Mouse (Mus musculus): Measurements from ENCODE around the gene Zfp354a. TPM values are rescaled to one million over a fixed set of nuclear protein-coding genes. Genes with fewer than 3 reads are reported as not detected.

The Zfp354a gene
- polyA plus RNA-seq, 1 experiment from 2014 or later: 15.1 TPM

DNA sequence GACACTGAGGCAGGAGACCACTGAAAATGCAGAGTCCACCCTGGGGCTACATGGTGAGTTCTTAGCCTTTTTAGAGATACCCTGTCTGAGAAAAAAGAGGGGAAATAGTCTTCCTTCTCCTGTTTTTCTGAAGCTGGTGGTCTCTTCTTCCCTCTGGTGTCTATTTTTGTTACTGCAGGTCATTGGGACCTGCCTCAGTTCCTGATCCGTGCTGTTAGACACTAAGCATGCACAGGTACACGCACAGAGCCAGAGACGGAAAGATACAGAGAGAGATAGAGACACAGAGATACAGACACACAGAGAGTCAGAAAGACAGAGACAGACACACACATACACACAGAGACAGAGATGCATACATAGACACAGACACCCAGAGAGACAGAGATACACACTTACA, 5.8 kb upstream of the Zfp354a start:
- H3K27me3 ChIP-seq (replicated peaks): no peaks in the 10 kb centered on the region
- H3K4me1 ChIP-seq: no peaks in the 10 kb centered on the region
- no peak overlapping the region for H3K27ac ChIP-seq
- H3K4me3 ChIP-seq: no peak overlapping the region
- no peak for ATAC-seq (replicated peaks)
- H3K4me2 ChIP-seq: no peak overlapping the region
- WGBS: 65% methylated on average over 3 of the region's 3 CpGs
- H3K9ac ChIP-seq: no peak overlapping the region
- no peaks in the 10 kb centered on the region for H3K36me3 ChIP-seq (replicated peaks)
- no peaks in the 10 kb centered on the region for H3K9me3 ChIP-seq

DNA sequence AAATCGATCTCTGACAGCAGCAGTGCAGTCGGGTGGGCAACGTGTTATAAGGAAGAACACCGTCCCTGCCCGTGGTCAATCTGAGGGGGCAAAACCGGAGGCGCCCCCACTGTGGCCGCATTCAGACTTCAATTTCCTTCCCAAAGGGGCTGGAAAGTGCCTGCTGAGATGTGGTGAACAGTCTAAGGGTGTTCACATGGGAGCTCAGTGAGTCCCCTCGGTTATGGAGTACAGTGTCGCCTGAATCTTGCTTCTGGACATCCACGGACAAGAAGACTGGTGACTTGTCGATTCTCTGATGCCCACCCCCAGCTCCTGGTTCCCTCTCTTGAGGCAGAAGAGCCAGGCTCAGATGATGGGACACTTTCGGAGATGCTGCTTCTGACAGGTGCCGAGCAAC, 583 bp downstream of the Zfp354a start:
- Histone ChIP-seq H3K4me2 (peak overlapping the region; percentile 77), H3K36me3 (replicated peaks) (peaks cover 8% of the 10 kb centered on the region; the same call in 1 of the 2 replicates), H3K4me1 (peaks cover 11% of the 10 kb centered on the region), H3K9ac (peak overlapping the region; percentile 90), H3K27ac (peak overlapping the region; percentile 80; the same call in 1 of the 2 replicates), H3K9me3 (no peaks in the 10 kb centered on the region), H3K27me3 (replicated peaks) (no peaks in the 10 kb centered on the region), H3K4me3 (peak overlapping the region; percentile 85)
- no peak for ATAC-seq (replicated peaks)
- WGBS: 13% methylated on average over 14 of the region's 14 CpGs

DNA sequence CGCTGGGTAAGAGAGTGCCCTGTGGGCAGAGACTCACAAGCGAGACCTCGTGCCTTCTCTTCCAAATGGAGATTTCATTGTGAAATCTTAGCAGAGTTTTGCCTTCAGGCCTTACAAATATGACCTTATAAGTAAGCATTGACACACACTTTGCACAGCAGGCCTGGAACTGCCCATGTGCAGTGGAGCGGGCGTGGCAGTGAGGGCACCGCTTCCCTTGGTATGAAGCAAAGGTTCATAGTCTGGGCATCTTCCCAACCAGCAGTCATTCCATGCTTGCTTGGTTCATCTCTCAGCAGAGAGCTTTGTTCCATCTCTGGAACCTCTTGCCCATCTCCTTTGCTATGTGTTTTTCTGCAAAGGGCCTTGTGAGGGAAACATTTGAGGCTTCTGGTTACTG, 1.9 kb downstream of the Zfp354a start:
- H3K4me2 ChIP-seq: no peak overlapping the region
- H3K4me1 ChIP-seq: peaks cover 11% of the 10 kb centered on the region
- H3K4me3 ChIP-seq: no peak overlapping the region
- H3K36me3 ChIP-seq (replicated peaks): peaks cover 8% of the 10 kb centered on the region; the same call in 1 of the 2 replicates
- H3K9ac ChIP-seq: no peak overlapping the region
- H3K27ac ChIP-seq: no peak overlapping the region
- H3K9me3 ChIP-seq: no peaks in the 10 kb centered on the region
- no peak for ATAC-seq (replicated peaks)
- WGBS: 91% methylated on average over 6 of the region's 6 CpGs
- no peaks in the 10 kb centered on the region for H3K27me3 ChIP-seq (replicated peaks)

DNA sequence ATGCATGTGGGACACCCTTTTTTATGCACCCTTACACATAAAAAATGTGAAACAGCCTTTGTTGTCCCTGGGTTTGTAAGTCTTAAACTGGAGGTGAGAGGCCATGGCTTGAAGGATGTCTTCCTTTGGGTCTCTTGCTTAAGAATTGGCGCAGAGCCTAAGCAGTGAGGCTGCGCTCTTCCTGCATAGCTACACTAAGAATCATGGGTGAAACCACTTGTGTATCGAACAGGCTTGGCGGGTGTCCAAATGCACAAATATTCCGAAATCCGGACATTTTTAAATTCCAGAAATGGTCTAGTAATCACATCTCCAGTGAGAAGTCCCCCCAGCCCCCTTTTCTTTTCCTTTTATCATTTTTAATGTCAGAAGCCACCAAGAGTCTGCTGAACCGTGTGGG, 4.2 kb downstream of the Zfp354a start:
- peaks cover 11% of the 10 kb centered on the region for H3K4me1 ChIP-seq
- H3K27ac ChIP-seq: no peak overlapping the region
- no peaks in the 10 kb centered on the region for H3K27me3 ChIP-seq (replicated peaks)
- no peak overlapping the region for H3K4me2 ChIP-seq
- H3K4me3 ChIP-seq: no peak overlapping the region
- no peaks in the 10 kb centered on the region for H3K9me3 ChIP-seq
- no peak overlapping the region for H3K9ac ChIP-seq
- 93% methylated on average over 7 of the region's 7 CpGs for WGBS
- ATAC-seq (replicated peaks): no peak
- H3K36me3 ChIP-seq (replicated peaks): peaks cover 28% of the 10 kb centered on the region

DNA sequence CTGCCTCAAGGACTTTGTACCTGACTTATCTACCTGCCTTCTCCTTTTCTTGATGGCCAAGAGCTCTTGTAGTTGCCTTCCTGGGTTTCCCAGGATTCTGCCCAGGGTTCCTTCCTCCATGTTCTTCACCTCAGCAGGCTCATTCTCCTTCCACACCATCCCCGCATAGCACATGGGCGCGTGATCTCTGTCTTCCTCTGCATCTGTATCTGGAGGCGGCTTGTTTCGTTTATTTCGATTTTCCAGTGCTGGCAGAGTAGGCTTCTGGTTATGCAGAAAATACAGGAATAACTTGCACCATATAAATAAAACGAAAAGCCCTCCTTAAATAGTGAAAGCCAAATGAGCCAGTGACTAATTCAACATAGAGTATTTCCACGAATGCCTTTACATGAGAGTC, 4.8 kb downstream of the Zfp354a start:
- no peak overlapping the region for H3K27ac ChIP-seq
- no peak overlapping the region for H3K4me3 ChIP-seq
- H3K4me1 ChIP-seq: peaks cover 11% of the 10 kb centered on the region
- H3K36me3 ChIP-seq (replicated peaks): peaks cover 32% of the 10 kb centered on the region
- 0 out of 2 replicates have a peak, but pooled peaks cover under 1% of the 10 kb centered on the region for H3K9me3 ChIP-seq
- H3K9ac ChIP-seq: no peak overlapping the region
- H3K27me3 ChIP-seq (replicated peaks): no peaks in the 10 kb centered on the region
- no peak for ATAC-seq (replicated peaks)
- no peak overlapping the region for H3K4me2 ChIP-seq
- 98% methylated on average over 8 of the region's 8 CpGs for WGBS

DNA sequence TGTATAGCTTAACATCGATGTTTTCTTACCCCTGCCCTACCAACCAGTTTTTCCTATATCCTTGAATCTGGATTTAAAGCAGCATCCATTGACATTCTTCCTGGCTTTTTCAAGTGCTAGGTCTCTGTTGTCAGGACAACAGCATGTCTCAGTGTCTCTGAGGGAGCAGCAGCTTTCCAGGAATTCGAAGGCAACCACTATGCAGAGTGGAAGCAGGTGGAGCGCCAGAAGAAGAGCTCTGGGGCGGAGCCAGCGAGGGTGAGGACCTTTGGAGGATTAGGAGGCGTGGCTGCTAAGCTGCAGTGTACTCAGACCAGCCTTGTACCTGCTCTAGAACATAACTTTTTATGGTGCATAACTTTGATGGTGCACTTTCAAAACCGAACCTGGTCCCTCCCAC, 25.5 kb downstream of the Zfp354a start:
- Histone ChIP-seq H3K27ac (no peak overlapping the region), H3K4me3 (no peak overlapping the region), H3K36me3 (replicated peaks) (no peaks in the 10 kb centered on the region), H3K4me1 (no peaks in the 10 kb centered on the region), H3K27me3 (replicated peaks) (no peaks in the 10 kb centered on the region), H3K9me3 (no peaks in the 10 kb centered on the region), H3K4me2 (no peak overlapping the region), H3K9ac (no peak overlapping the region)
- ATAC-seq (replicated peaks): no peak
- 39% methylated on average over 7 of the region's 7 CpGs for WGBS

DNA sequence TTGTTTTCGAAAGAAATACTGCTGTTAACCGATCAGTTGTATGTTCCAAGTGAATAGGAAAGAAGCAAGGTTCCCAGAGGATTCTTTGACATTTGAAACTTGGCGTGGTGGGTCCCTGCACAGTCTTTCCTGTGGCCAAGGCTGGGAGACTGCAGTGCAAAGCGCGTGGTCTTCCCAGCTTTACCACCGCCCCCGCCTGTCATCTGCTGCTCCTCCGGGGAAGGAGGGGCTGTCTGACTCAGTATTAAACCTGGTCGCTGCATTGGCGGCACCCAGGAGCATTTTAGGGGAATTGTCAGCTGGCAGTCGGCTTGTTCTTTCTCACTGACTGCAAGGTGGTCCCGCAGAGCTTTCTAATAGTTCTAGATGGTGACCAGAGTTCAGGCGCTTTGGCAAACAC, 26.2 kb downstream of the Zfp354a start:
- H3K4me3 ChIP-seq: no peak overlapping the region
- H3K27ac ChIP-seq: no peak overlapping the region
- no peak for ATAC-seq (replicated peaks)
- no peaks in the 10 kb centered on the region for H3K27me3 ChIP-seq (replicated peaks)
- H3K4me1 ChIP-seq: no peaks in the 10 kb centered on the region
- H3K9me3 ChIP-seq: no peaks in the 10 kb centered on the region
- no peak overlapping the region for H3K4me2 ChIP-seq
- H3K9ac ChIP-seq: no peak overlapping the region
- 69% methylated on average over 13 of the region's 13 CpGs for WGBS
- no peaks in the 10 kb centered on the region for H3K36me3 ChIP-seq (replicated peaks)

DNA sequence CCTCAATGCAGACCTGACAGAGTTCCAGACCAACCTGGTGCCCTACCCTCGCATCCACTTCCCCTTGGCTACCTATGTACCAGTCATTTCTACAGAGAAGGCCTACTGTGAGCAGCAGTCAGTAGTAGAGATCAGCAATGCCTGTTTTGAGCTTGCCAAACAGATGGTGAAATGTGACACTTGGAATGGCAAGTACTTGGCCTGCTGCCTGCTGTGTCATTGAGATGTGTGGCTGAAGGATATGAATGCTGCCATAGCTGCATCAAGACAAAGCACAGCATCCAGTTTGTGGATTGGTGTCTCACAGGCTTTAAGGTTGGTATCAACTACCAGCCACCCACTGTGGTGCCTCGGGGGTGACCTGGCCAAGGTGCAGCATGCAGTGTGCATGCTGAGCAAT, 48.2 kb downstream of the Zfp354a start:
- H3K9me3 ChIP-seq: no peaks in the 10 kb centered on the region
- no peaks in the 10 kb centered on the region for H3K4me1 ChIP-seq
- H3K27me3 ChIP-seq (replicated peaks): no peaks in the 10 kb centered on the region
- no peak for ATAC-seq (replicated peaks)
- H3K36me3 ChIP-seq (replicated peaks): no peaks in the 10 kb centered on the region
- 81% methylated on average over 2 of the region's 2 CpGs for WGBS
- no peak overlapping the region for H3K27ac ChIP-seq
- no peak overlapping the region for H3K4me3 ChIP-seq
- no peak overlapping the region for H3K4me2 ChIP-seq
- H3K9ac ChIP-seq: no peak overlapping the region

DNA sequence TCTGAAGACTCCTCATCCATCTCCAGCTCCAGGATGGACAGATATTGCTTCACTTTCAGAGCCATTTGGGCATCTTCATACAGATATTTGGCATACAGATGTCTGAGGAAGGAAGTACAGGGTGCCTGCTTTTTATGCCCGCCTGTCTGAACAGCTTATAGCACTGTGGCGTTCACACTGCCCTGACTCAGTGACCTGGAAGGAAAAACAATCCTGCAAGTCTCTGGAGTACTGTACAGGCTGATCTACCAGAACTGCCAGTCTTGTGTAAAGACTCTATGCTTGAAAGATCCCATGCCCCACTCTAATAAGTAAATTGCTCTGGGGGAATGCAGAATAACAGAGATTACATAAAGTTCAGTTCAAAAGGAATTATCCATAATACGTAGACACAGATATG, 51.6 kb downstream of the Zfp354a start:
- H3K4me3 ChIP-seq: no peak overlapping the region
- no peaks in the 10 kb centered on the region for H3K4me1 ChIP-seq
- H3K9ac ChIP-seq: no peak overlapping the region
- H3K36me3 ChIP-seq (replicated peaks): no peaks in the 10 kb centered on the region
- ATAC-seq (replicated peaks): no peak
- H3K4me2 ChIP-seq: no peak overlapping the region
- H3K9me3 ChIP-seq: no peaks in the 10 kb centered on the region
- no peaks in the 10 kb centered on the region for H3K27me3 ChIP-seq (replicated peaks)
- 78% methylated on average over 3 of the region's 3 CpGs for WGBS
- H3K27ac ChIP-seq: no peak overlapping the region

Other genes with a start within 250 kb of the Zfp354a start
- gene Zfp354c, start 231.5 kb upstream of the Zfp354a start, polyA plus RNA-seq (2015; fragmentation: Nextera tagmentation; extraction: Ambion mirVana): 62.3 and 64.4 TPM in 2 replicates
- gene Zfp879, start 217.7 kb upstream of the Zfp354a start, polyA plus RNA-seq (2015; fragmentation: Nextera tagmentation; extraction: Ambion mirVana): 1.5 and 2.0 TPM in 2 replicates
- 0.10 and 0.13 TPM in 2 replicates for gene Grm6, start 208.6 kb upstream of the Zfp354a start, polyA plus RNA-seq (2015; fragmentation: Nextera tagmentation; extraction: Ambion mirVana)
- 12.9 and 13.0 TPM in 2 replicates for gene Zfp454, start 171.6 kb upstream of the Zfp354a start, polyA plus RNA-seq (2015; fragmentation: Nextera tagmentation; extraction: Ambion mirVana)
- 48.9 and 57.4 TPM in 2 replicates for gene Zfp2, start 143.1 kb upstream of the Zfp354a start, polyA plus RNA-seq (2015; fragmentation: Nextera tagmentation; extraction: Ambion mirVana)
- gene Zfp354b, start 127.6 kb upstream of the Zfp354a start, polyA plus RNA-seq (2015; fragmentation: Nextera tagmentation; extraction: Ambion mirVana): 3.6 and 5.2 TPM in 2 replicates
- gene 4933414I15Rik, start 115.5 kb upstream of the Zfp354a start, polyA plus RNA-seq (2015; fragmentation: Nextera tagmentation; extraction: Ambion mirVana): not detected in 2 replicates
- gene Prop1, start 105.5 kb upstream of the Zfp354a start, polyA plus RNA-seq (2015; fragmentation: Nextera tagmentation; extraction: Ambion mirVana): not detected in 2 replicates
- gene Olfr1378, start 92.7 kb upstream of the Zfp354a start, polyA plus RNA-seq (2015; fragmentation: Nextera tagmentation; extraction: Ambion mirVana): not detected in 2 replicates
- not detected in 2 replicates for gene Olfr1377, start 77.3 kb upstream of the Zfp354a start, polyA plus RNA-seq (2015; fragmentation: Nextera tagmentation; extraction: Ambion mirVana)
- gene Olfr51, start 55.7 kb upstream of the Zfp354a start, polyA plus RNA-seq (2015; fragmentation: Nextera tagmentation; extraction: Ambion mirVana): not detected in 2 replicates
- not detected in 2 replicates for gene Olfr54, start 45.0 kb upstream of the Zfp354a start, polyA plus RNA-seq (2015; fragmentation: Nextera tagmentation; extraction: Ambion mirVana)
- gene Olfr1375, start 11.1 kb upstream of the Zfp354a start, polyA plus RNA-seq (2015; fragmentation: Nextera tagmentation; extraction: Ambion mirVana): not detected in 2 replicates
- not detected in 2 replicates for gene Gm12569, start 161.2 kb downstream of the Zfp354a start, polyA plus RNA-seq (2015; fragmentation: Nextera tagmentation; extraction: Ambion mirVana)
- gene Clk4, start 202.5 kb downstream of the Zfp354a start, polyA plus RNA-seq (2015; fragmentation: Nextera tagmentation; extraction: Ambion mirVana): 135 and 146 TPM in 2 replicates
- 0.47 and 0.54 TPM in 2 replicates for gene BC049762, start 203.8 kb downstream of the Zfp354a start, polyA plus RNA-seq (2015; fragmentation: Nextera tagmentation; extraction: Ambion mirVana)
- gene Col23a1, start 230.7 kb downstream of the Zfp354a start, polyA plus RNA-seq (2015; fragmentation: Nextera tagmentation; extraction: Ambion mirVana): 6.1 and 7.6 TPM in 2 replicates

Data from midbrain, embryonic 15.5 days (tissue).